Comparison of ENCODE assay signal across 29 mouse cellular contexts in genomic region chr6:67046937-67047336, GRCm38 (mm10). TPM values are rescaled to one million over a fixed set of nuclear protein-coding genes. Genes with fewer than 3 reads are reported as not detected.
A peak's percentile ranks its signal among the peaks of the same experiment; 100 is the strongest.
DNase-seq lines count a peak whose midpoint lies in the region; ATAC-seq and TF ChIP-seq lines count a peak whose summit lies in the region.
"Had no signal": no experiment of that assay in that cellular context is flagged by ENCODE, and none has a peak within 500 bp of the region (broad histone marks: within the 10 kb centered on the region; RNA-seq: fewer than 3 reads in every experiment).

No protein-coding gene starts in this region.

- peak; percentile 60 for DNase-seq in midbrain, embryonic 11.5 days (ENCODE audit: low spot score, missing footprints)
- DNase-seq in midbrain, postnatal 0 days (ENCODE audit: low spot score), result no peak
- DNase-seq in liver, postnatal 0 days, result no peak
- no peak for DNase-seq in limb, embryonic 10.5 days (ENCODE audit: low spot score)
- DNase-seq in urinary bladder, postnatal 10 days (ENCODE audit: low spot score), result no peak
- DNase-seq: adrenal gland, adult 8-10 months; cerebellum, adult 2 months; cerebellum, postnatal 14 days; gastrocnemius, postnatal 36 days; heart, adult 2 months; kidney, adult 11 months; kidney, postnatal 14 days; midbrain, embryonic 14.5 days; right cerebral cortex, adult 18-20 months; right cerebral cortex, postnatal 4 days; thymus, adult 18-20 months; thymus, postnatal 25 days had no signal

- H3K4me2 ChIP-seq in midbrain, embryonic 11.5 days, result no peak overlapping the region
- H3K4me2 ChIP-seq in midbrain, postnatal 0 days (ENCODE audit: low read depth, low read length, poor library complexity, severe bottlenecking), result no peak overlapping the region
- H3K4me2 ChIP-seq in liver, embryonic 12.5 days, result peak overlapping the region; percentile 19; the same call in 1 of the 2 replicates
- H3K4me2 ChIP-seq in liver, postnatal 0 days (ENCODE audit: low read depth, low read length), result no peak overlapping the region
- H3K4me2 ChIP-seq: forebrain, embryonic 15.5 days; heart, embryonic 12.5 days; hindbrain, embryonic 14.5 days; limb, embryonic 13.5 days; lung, embryonic 15.5 days; neural tube, embryonic 15.5 days had no signal

- peak; percentile 89 for TF ChIP-seq EP300 in liver, postnatal 0 days (IDR thresholded peaks at IDR 0.05; ENCODE audit: low read depth)

- H3K27ac ChIP-seq in midbrain, embryonic 11.5 days (ENCODE audit: low read depth, low read length), result no peak overlapping the region
- H3K27ac ChIP-seq in midbrain, postnatal 0 days (ENCODE audit: low read depth, low read length), result no peak overlapping the region
- H3K27ac ChIP-seq in liver, embryonic 12.5 days, result peak overlapping the region; percentile 73
- no peak overlapping the region for H3K27ac ChIP-seq in liver, postnatal 0 days (ENCODE audit: low read depth)
- H3K27ac ChIP-seq in limb, embryonic 10.5 days, result no peak overlapping the region
- H3K27ac ChIP-seq: forebrain, embryonic 10.5 days; forebrain, embryonic 15.5 days; heart, adult 2 months; hindbrain, embryonic 14.5 days; limb, embryonic 13.5 days; lung, embryonic 15.5 days; neural tube, embryonic 15.5 days; stomach, postnatal 0 days had no signal

- H3K9ac ChIP-seq in midbrain, embryonic 11.5 days (ENCODE audit: low read length), result no peak overlapping the region
- no peak overlapping the region for H3K9ac ChIP-seq in midbrain, postnatal 0 days (replicated peaks; ENCODE audit: low read length, poor library complexity, severe bottlenecking)
- H3K9ac ChIP-seq in liver, embryonic 12.5 days, result no peak overlapping the region
- H3K9ac ChIP-seq in liver, postnatal 0 days (replicated peaks), result no peak overlapping the region
- H3K9ac ChIP-seq: forebrain, embryonic 15.5 days; heart, embryonic 12.5 days; hindbrain, embryonic 14.5 days; limb, embryonic 13.5 days; lung, embryonic 15.5 days; neural tube, embryonic 15.5 days had no signal

- H3K36me3 ChIP-seq in midbrain, embryonic 11.5 days (ENCODE audit: control insufficient read depth, insufficient read depth, low read length), result no peaks in the 10 kb centered on the region
- no peaks in the 10 kb centered on the region for H3K36me3 ChIP-seq in midbrain, postnatal 0 days (ENCODE audit: insufficient read depth, low read length)
- H3K36me3 ChIP-seq in liver, embryonic 12.5 days, result no peaks in the 10 kb centered on the region
- H3K36me3 ChIP-seq in liver, postnatal 0 days (replicated peaks; ENCODE audit: insufficient read depth, low read length), result no peaks in the 10 kb centered on the region
- H3K36me3 ChIP-seq in limb, embryonic 10.5 days, result no peaks in the 10 kb centered on the region
- H3K36me3 ChIP-seq: forebrain, embryonic 10.5 days; forebrain, embryonic 15.5 days; heart, embryonic 12.5 days; limb, embryonic 13.5 days; lung, embryonic 15.5 days; neural tube, embryonic 15.5 days had no signal

- H3K27me3 ChIP-seq in midbrain, embryonic 11.5 days (ENCODE audit: control insufficient read depth, insufficient read depth, low read length), result no peaks in the 10 kb centered on the region
- H3K27me3 ChIP-seq in midbrain, postnatal 0 days (ENCODE audit: insufficient read depth, low read length), result no peaks in the 10 kb centered on the region
- no peaks in the 10 kb centered on the region for H3K27me3 ChIP-seq in liver, embryonic 12.5 days (replicated peaks)
- no peaks in the 10 kb centered on the region for H3K27me3 ChIP-seq in liver, postnatal 0 days (ENCODE audit: insufficient read depth, low read length)
- H3K27me3 ChIP-seq in limb, embryonic 10.5 days (ENCODE audit: low read depth, poor library complexity, severe bottlenecking), result no peaks in the 10 kb centered on the region
- H3K27me3 ChIP-seq: forebrain, embryonic 15.5 days; heart, embryonic 12.5 days; limb, embryonic 13.5 days; lung, embryonic 15.5 days; megakaryocyte, embryonic 14.5 days; neural tube, embryonic 15.5 days had no signal

- H3K4me1 ChIP-seq in midbrain, embryonic 11.5 days (ENCODE audit: control insufficient read depth, insufficient read depth, low read length), result peaks cover 3% of the 10 kb centered on the region; the same call in 1 of the 2 replicates
- H3K4me1 ChIP-seq in midbrain, postnatal 0 days (ENCODE audit: insufficient read depth, low read length), result no peaks in the 10 kb centered on the region
- peaks cover 48% of the 10 kb centered on the region for H3K4me1 ChIP-seq in liver, embryonic 12.5 days
- H3K4me1 ChIP-seq in liver, postnatal 0 days (ENCODE audit: insufficient read depth), result peaks cover 6% of the 10 kb centered on the region; the same call in 1 of the 2 replicates
- peaks cover 29% of the 10 kb centered on the region for H3K4me1 ChIP-seq in limb, embryonic 10.5 days

- H3K4me3 ChIP-seq in midbrain, embryonic 11.5 days (ENCODE audit: low read depth, low read length), result no peak overlapping the region
- no peak overlapping the region for H3K4me3 ChIP-seq in midbrain, postnatal 0 days (ENCODE audit: low read depth, low read length)
- no peak overlapping the region for H3K4me3 ChIP-seq in liver, embryonic 12.5 days
- H3K4me3 ChIP-seq in liver, postnatal 0 days (ENCODE audit: low read depth, low read length), result no peak overlapping the region
- H3K4me3 ChIP-seq in limb, embryonic 10.5 days, result no peak overlapping the region
- H3K4me3 ChIP-seq: forebrain, embryonic 10.5 days; forebrain, embryonic 15.5 days; heart, adult 2 months; heart, embryonic 12.5 days; limb, embryonic 13.5 days; lung, embryonic 15.5 days; megakaryocyte, embryonic 14.5 days; neural tube, embryonic 15.5 days had no signal

- no peaks in the 10 kb centered on the region for H3K9me3 ChIP-seq in midbrain, embryonic 11.5 days (ENCODE audit: control insufficient read depth, low read length)
- no peaks in the 10 kb centered on the region for H3K9me3 ChIP-seq in midbrain, postnatal 0 days (ENCODE audit: low read length)
- no peaks in the 10 kb centered on the region for H3K9me3 ChIP-seq in liver, embryonic 12.5 days (replicated peaks)
- H3K9me3 ChIP-seq in liver, postnatal 0 days (ENCODE audit: low read length), result no peaks in the 10 kb centered on the region
- H3K9me3 ChIP-seq in limb, embryonic 10.5 days (replicated peaks), result no peaks in the 10 kb centered on the region
- H3K9me3 ChIP-seq: forebrain, embryonic 10.5 days; forebrain, embryonic 15.5 days; heart, embryonic 12.5 days; limb, embryonic 13.5 days; lung, embryonic 15.5 days; megakaryocyte, embryonic 14.5 days; neural tube, embryonic 15.5 days had no signal

- no peak for ATAC-seq in midbrain, embryonic 11.5 days (ENCODE audit: low FRiP score)
- ATAC-seq in midbrain, postnatal 0 days (ENCODE audit: low FRiP score), result no peak
- peak; percentile 80 for ATAC-seq in liver, embryonic 12.5 days
- ATAC-seq in liver, postnatal 0 days, result peak; percentile 74
- no peak for ATAC-seq in activated CD4-positive, CD25-positive, alpha-beta regulatory T cell, adult 4 months
- ATAC-seq: forebrain, embryonic 15.5 days; inflammation-experienced regulatory T-cells, adult 6 months had no signal

- TF ChIP-seq CTCF in midbrain, postnatal 0 days (IDR thresholded peaks at IDR 0.05), result no peak
- TF ChIP-seq CTCF in liver, postnatal 0 days (IDR thresholded peaks at IDR 0.05; ENCODE audit: low read depth), result no peak

- 85% methylated on average over 3 of the region's 3 CpGs for WGBS in midbrain, embryonic 11.5 days
- 89% methylated on average over 3 of the region's 3 CpGs for whole genome bisulfite sequencing in midbrain, postnatal 0 days
- WGBS in liver, embryonic 12.5 days (ENCODE audit: insufficient replicate concordance), result 17% methylated on average over 3 of the region's 3 CpGs
- 49% methylated on average over 3 of the region's 3 CpGs for WGBS in liver, postnatal 0 days (ENCODE audit: insufficient replicate concordance)
- WGBS in limb, embryonic 10.5 days, result 92% methylated on average over 3 of the region's 3 CpGs

RNA-seq across cellular contexts. Expression of gene Gadd45a, which starts 9.7 kb away (rescaled TPM):
- 13.2 and 16.5 TPM in 2 replicates for polyA plus RNA-seq in midbrain, embryonic 11.5 days (2014; fragmentation: Nextera tagmentation; extraction: Ambion mirVana)
- total RNA-seq in midbrain, postnatal 0 days (2014; rRNA removed), result 8.6 and 10.2 TPM in 2 replicates
- 9.6 and 11.2 TPM in 2 replicates for polyA plus RNA-seq in midbrain, postnatal 0 days (2015; fragmentation: Nextera tagmentation; extraction: Ambion mirVana)
- 88.3 and 96.9 TPM in 2 replicates for polyA plus RNA-seq in liver, embryonic 12.5 days (2016; fragmentation: Nextera tagmentation; extraction: Ambion mirVana)
- polyA plus RNA-seq in liver, postnatal 0 days (2015; fragmentation: Nextera tagmentation; extraction: Ambion mirVana), result 49.5 and 65.0 TPM in 2 replicates
- 1 to 10 TPM; 4.1 to 5.6 TPM for polyA plus RNA-seq in activated CD4-positive, CD25-positive, alpha-beta regulatory T cell, adult 4 months (2017; shearing (Covaris generic))
- 17.3 and 18.6 TPM in 2 replicates for polyA plus RNA-seq in limb, embryonic 10.5 days (2016; fragmentation: Nextera tagmentation; extraction: Ambion mirVana)

Comparison
In these comparisons a context has a peak if more than half of its experiments do, and no peak if none do; other contexts are left out.
1. ATAC-seq: peak in liver, embryonic 12.5 days (single experiment) and liver, postnatal 0 days (single experiment); none in midbrain, embryonic 11.5 days (single experiment), midbrain, postnatal 0 days (single experiment) and activated CD4-positive, CD25-positive, alpha-beta regulatory T cell, adult 4 months (single experiment).